Mouse (Mus musculus) c-Kit-negative CD71-positive TER-119-positive erythroid progenitor cells, embryonic 14.5 days (primary cell): Measurements from ENCODE around the gene Btbd16.

ENCODE experiments used
- DNase-seq: peaks from one replicate; pipeline ENCODE4 v3.0.0-alpha.2; 2013; ENCODE audit warnings: low read depth, low spot score

The Btbd16 gene

GRCm38 (mm10) chr7:130768151-130768550 lies 5.7 kb upstream of the Btbd16 start:
- no peak for DNase-seq

GRCm38 (mm10) chr7:130770707-130771106 lies 3.2 kb upstream of the Btbd16 start:
- DNase-seq: peak; percentile 20

GRCm38 (mm10) chr7:130773171-130773830 lies 568 bp upstream of the Btbd16 start:
- no peak for DNase-seq

GRCm38 (mm10) chr7:130780866-130781419 lies 7.1 kb downstream of the Btbd16 start:
- no peak for DNase-seq

GRCm38 (mm10) chr7:130782501-130783050 lies 8.7 kb downstream of the Btbd16 start:
- no peak for DNase-seq

DNA sequence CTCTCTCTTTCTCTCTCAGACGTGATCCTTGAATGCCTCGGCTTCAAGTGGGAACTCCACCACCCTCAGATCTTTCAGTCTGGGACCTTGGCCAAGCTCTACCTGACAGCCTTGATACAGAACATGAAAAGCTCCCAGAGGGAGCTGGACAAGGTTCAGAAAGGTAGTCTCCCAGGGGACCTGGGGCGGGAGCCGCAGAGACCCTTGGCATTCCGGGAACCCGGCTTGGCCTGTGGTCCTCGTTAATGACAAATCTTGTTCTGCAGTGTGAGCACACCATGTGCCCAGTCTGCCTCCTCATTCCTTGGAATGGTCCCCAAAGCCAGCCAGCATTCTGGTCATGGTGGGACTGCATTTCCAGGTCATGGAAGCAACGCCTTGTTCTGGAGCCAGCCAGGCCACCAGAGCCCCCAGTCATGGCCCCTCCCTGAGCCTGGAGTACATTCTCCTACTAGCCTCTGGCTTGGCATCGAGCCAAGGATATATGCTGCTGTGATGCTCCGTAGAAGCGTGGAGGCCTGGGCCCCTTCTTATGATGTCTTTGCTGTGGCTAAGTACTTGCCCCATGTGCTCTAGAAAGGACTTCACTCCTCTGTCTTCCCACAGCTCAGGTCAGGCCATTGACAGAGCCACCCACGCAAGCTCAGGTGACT lies 12.2 kb downstream of the Btbd16 start:
- DNase-seq: no peak

DNA sequence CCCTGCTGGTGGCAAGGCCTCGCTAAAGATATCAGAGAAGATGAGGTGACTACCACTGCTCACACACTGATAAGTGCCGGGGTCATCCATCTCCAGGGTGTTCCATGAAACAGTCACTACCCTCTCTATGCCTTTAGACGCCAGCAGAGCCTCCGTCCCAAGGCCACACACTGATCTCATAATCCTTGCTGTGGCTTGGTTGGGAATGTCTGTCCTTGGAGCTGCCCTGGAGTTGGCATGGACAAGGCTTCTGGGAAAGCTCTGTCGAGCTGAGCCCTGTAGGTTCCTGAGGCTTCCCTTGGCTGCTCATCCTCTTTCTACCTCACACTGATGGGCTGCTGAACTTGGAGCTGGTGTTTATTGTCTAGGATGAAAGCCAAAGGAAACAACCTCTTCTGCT lies 12.8 kb downstream of the Btbd16 start:
- DNase-seq: no peak

- no peak for DNase-seq
Observed at GRCm38 (mm10) chr7:130787537-130787936, 13.7 kb downstream of the Btbd16 start.

- DNase-seq: no peak
Observed at GRCm38 (mm10) chr7:130788950-130789349, 15.1 kb downstream of the Btbd16 start.

GRCm38 (mm10) chr7:130789456-130789855 lies 15.6 kb downstream of the Btbd16 start:
- DNase-seq: no peak

DNA sequence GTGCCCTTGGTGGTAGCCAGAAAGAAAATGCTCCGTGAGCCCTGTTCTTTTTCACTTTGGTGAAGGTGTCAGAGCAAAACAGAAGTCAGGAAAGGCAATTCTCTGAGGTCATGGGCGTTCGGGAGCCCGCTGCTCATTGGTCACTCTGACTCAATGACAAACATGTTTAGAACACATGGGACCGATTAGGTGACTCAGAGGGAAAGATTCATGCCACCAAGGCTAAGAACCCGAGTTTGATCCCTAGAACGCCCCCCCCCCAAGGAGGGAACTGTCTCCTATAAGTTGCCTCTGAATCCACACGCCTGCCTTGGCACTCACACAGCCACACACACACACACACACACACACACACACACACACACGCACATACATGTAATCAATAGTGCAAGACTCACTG lies 19.8 kb downstream of the Btbd16 start:
- DNase-seq: no peak

- DNase-seq: no peak
Observed at GRCm38 (mm10) chr7:130796786-130797185, 22.9 kb downstream of the Btbd16 start.

GRCm38 (mm10) chr7:130797524-130797923 lies 23.7 kb downstream of the Btbd16 start:
- no peak for DNase-seq

- no peak for DNase-seq
Observed at GRCm38 (mm10) chr7:130799418-130799817, 25.5 kb downstream of the Btbd16 start.

GRCm38 (mm10) chr7:130800681-130801080 lies 26.8 kb downstream of the Btbd16 start:
- no peak for DNase-seq

GRCm38 (mm10) chr7:130801811-130802210 lies 27.9 kb downstream of the Btbd16 start:
- DNase-seq: no peak

DNA sequence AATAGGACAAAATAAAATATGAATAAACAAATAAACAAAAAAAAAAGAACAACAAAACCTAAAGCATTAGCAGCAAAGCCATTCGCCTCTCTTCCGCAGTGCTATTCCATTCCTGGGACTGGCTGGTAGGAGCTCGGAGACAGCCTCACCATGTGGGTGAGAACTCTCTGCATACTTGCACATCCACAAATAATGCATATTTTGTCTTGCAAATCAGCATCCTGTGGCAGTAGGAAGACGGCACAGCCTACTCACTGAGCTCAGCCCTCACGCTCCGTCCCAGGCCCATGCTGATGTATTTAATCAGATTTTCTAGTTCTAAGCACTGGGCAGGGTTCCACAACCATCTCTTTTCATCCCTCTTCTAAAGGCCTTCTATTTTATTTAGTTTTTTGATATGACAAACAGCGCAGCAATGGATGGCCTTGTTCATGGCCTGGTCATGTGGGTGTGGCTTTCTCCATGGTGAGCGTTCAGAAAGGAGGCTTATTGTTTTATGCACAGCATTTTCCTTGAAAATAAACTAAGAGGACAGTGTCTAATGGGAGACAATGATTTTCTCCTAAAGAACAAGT lies 29.5 kb downstream of the Btbd16 start:
- DNase-seq: no peak

- DNase-seq: no peak
Observed at GRCm38 (mm10) chr7:130804991-130805390, 31.1 kb downstream of the Btbd16 start.

DNA sequence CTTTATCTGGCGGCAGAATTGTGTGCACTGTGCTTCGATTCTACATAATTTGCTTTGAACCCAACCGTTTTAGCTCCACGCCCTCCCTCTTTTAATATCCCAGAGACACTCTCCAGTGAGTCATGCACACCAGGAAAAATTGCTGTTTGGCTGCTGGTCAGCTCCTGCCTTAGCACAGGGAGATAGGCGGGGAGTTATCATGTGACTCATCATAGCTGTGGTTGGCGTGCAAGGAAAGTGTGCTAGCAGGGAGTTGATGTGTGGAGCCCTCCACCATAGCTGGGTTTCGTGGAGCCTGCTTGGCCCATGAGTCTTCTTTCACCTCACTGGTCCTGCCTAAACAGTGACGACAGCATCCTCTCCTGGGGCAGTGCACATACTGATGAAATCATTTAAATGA lies 33.9 kb downstream of the Btbd16 start:
- no peak for DNase-seq

DNA sequence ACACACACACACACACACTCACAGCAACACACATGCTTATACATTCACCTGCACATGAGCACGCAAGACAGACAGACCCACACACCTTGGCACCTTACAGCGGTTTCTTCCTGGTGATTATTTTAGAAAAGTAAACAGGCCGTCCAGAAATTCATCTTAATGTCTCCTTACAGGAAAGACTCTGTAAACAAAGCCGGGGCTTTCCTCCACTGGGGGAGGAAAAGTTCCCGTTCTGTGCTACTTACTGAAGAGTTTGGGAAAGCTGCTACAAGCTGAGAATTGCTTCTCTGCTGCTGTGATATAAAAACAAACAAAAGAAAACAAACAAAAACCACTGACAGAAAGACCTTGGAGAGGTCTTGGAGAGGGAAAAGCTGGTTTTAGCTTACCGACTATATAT lies 34.8 kb downstream of the Btbd16 start:
- DNase-seq: no peak

DNA sequence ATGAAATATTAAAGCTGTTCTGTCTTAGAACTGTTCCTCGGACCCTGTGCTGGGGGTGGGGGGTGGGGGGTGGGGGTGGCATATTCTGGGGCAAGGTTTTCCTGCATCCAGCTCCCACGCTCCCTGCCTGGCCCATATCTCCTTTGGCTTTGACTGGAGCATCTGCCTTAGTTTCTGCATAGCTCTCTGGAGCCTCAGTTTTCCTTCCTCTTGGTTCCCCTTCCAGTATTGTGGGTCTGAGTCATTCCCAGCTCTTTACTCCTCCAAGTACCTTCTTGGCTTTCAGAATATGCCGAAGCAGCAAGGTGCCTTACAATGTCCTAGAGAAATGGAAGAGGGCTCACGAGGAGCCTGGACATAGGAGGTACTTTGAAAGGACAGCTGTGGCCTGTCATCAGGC lies 36.4 kb downstream of the Btbd16 start:
- DNase-seq: no peak

GRCm38 (mm10) chr7:130812407-130812806 lies 38.5 kb downstream of the Btbd16 start:
- DNase-seq: no peak

DNA sequence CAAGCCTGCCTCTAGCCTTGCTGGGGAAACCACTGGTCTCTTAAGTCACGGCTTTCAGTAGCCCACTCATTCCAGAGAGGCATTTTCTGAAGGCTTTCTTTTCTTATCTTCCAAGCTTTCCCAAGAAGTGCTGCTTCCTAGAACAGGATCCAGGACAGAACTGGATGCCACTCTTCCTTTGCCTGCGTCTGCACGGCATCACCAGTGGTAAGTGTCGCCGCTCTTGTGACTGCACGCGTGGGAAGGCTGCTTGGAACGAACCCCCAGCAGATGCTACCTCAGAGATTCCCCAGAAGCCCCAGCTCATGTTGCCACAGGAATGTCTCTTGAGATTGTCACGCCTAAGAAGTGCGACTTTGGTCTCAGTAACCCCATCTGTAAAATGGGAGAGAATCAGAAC lies 41.7 kb downstream of the Btbd16 start:
- no peak for DNase-seq
